Mouse (Mus musculus) lung, postnatal 0 days (tissue): ENCODE results near the gene Cdc26.

Source experiments
- CTCF ChIP-seq: IDR thresholded peaks from 2 replicates; pipeline ENCODE4 v1.5.1; 2016; ENCODE audit warnings: antibody characterized with exemption, mild to moderate bottlenecking
- EP300 ChIP-seq: IDR thresholded peaks from 2 replicates; pipeline ENCODE4 v1.6.1; 2016; ENCODE audit warnings: antibody characterized with exemption, mild to moderate bottlenecking, control low read depth

- no peak for TF ChIP-seq EP300
- no peak for TF ChIP-seq CTCF
Observed at GRCm38 (mm10) chr4:62429616-62430015, 21.2 kb upstream of the Cdc26 start.
